In genomic region chr5:129063037-129063791, GRCm38 (mm10) we compare ENCODE assay signal across 9 mouse cellular contexts. TPM values are rescaled to one million over a fixed set of nuclear protein-coding genes. Genes with fewer than 3 reads are reported as not detected.
DNase-seq lines count a peak whose midpoint lies in the region; ATAC-seq lines count a peak whose summit lies in the region.
"Had no signal": no experiment of that assay in that cellular context is flagged by ENCODE, and none has a peak within 500 bp of the region (broad histone marks: within the 10 kb centered on the region; RNA-seq: fewer than 3 reads in every experiment).

No protein-coding gene starts in this region.

- H3K36me3 ChIP-seq in forebrain, embryonic 14.5 days (ENCODE audit: control insufficient read depth, insufficient read depth, low read length) = no peaks in the 10 kb centered on the region

- H3K4me1 ChIP-seq in forebrain, embryonic 14.5 days (ENCODE audit: control insufficient read depth, insufficient read depth, low read length) = peaks cover 3% of the 10 kb centered on the region; the same call in 1 of the 2 replicates

- H3K4me2 ChIP-seq in forebrain, embryonic 14.5 days (ENCODE audit: low read length) = peak overlapping the region; percentile 44

- H3K9ac ChIP-seq in forebrain, embryonic 14.5 days (ENCODE audit: low read length) = peak overlapping the region; percentile 26

- peak; percentile 26; the same call in 1 of the 2 replicates for ATAC-seq in cerebellum, adult (ENCODE audit: insufficient number of reproducible peaks, low FRiP score, low TSS enrichment)
- ATAC-seq in forebrain, embryonic 14.5 days = peak; percentile 69

- H3K9me3 ChIP-seq in forebrain, embryonic 14.5 days (replicated peaks; ENCODE audit: control insufficient read depth, low read length) = no peaks in the 10 kb centered on the region

- no peaks in the 10 kb centered on the region for H3K27me3 ChIP-seq in forebrain, embryonic 14.5 days (replicated peaks; ENCODE audit: control insufficient read depth, insufficient read depth, low read length)

- peak overlapping the region; percentile 5; the same call in 1 of the 2 replicates for H3K4me3 ChIP-seq in forebrain, embryonic 14.5 days (ENCODE audit: low read depth, low read length)

- DNase-seq in ES-CJ7 (ENCODE audit: low read depth, low spot score) = peak; percentile 75
- DNase-seq in forebrain, embryonic 14.5 days (ENCODE audit: low spot score) = peak; percentile 91
- DNase-seq in heart, postnatal 25 days (ENCODE audit: low spot score) = peak; percentile 45
- peak; percentile 70 to 88 for DNase-seq in layer of hippocampus, adult 18-20 months (ENCODE audit: low spot score in 2 of 2)
- DNase-seq in lung, postnatal 10 days = peak; percentile 88
- peak; percentile 60 for DNase-seq in ovary, postnatal 36 days (ENCODE audit: low spot score)
- DNase-seq in thymus, postnatal 14 days = peak; percentile 82

- H3K27ac ChIP-seq in forebrain, embryonic 14.5 days (ENCODE audit: low read depth, low read length) = no peak overlapping the region
- H3K27ac ChIP-seq: macrophage had no signal

- WGBS in forebrain, embryonic 14.5 days = 7% methylated on average over 21 of the region's 21 CpGs

- intact Hi-C loops in heart, postnatal 25 days (cut with DNase I) = loop anchor here (2.0 to 10.0 kb wide), 3 partner anchors 114 to 532 kb away; no protein-coding TSS in a partner anchor

RNA-seq across cellular contexts. Expression of gene Adgrd1, which starts 33.3 kb away (rescaled TPM):
- polyA plus RNA-seq in forebrain, embryonic 14.5 days (2014; fragmentation: Nextera tagmentation; extraction: Ambion mirVana) = 0.12 and 0.15 TPM in 2 replicates
- 1 to 10 TPM; 5.4 to 5.5 TPM for total RNA-seq in heart, postnatal 25 days (2021)
- total RNA-seq in layer of hippocampus, adult 18-20 months (2021) = under 1 TPM; 0.33 to 0.67 TPM
- polyA plus RNA-seq: macrophage had no signal

RNA-seq across cellular contexts. Expression of gene Ran, which starts 43.3 kb away (rescaled TPM):
- polyA plus RNA-seq in forebrain, embryonic 14.5 days (2014; fragmentation: Nextera tagmentation; extraction: Ambion mirVana) = 595 and 632 TPM in 2 replicates
- total RNA-seq in heart, postnatal 25 days (2021) = 100 to 1,000 TPM in 1 of 2 experiments, 10 to 100 TPM in 1; 94.6 to 110 TPM
- total RNA-seq in layer of hippocampus, adult 18-20 months (2021) = 100 to 1,000 TPM; 161 to 173 TPM

RNA-seq across cellular contexts. Expression of gene Stx2, which starts 54.8 kb away (rescaled TPM):
- 13.9 and 16.9 TPM in 2 replicates for polyA plus RNA-seq in forebrain, embryonic 14.5 days (2014; fragmentation: Nextera tagmentation; extraction: Ambion mirVana)
- 10 to 100 TPM; 12.6 to 14.2 TPM for total RNA-seq in heart, postnatal 25 days (2021)
- total RNA-seq in layer of hippocampus, adult 18-20 months (2021) = 10 to 100 TPM; 27.1 to 29.2 TPM
